Mouse (Mus musculus): Measurements from ENCODE around the gene Htr1f. TPM values are rescaled to one million over a fixed set of nuclear protein-coding genes. Genes with fewer than 3 reads are reported as not detected.
"Not testable (repeated sequence)": the region's sequence is repeated elsewhere in the genome, so short reads cannot be mapped to it uniquely, and the experiment has no call there.

Htr1f gene
- polyA plus RNA-seq, 1 experiment from 2014 or later = not detected

GRCm38 (mm10) chr16:65069867-65070266 is 35.8 kb downstream of the Htr1f start:
- DNase-seq = no peak
- WGBS = 69% methylated on average over 1 of the region's 1 CpGs

GRCm38 (mm10) chr16:65066264-65066663 is 39.4 kb downstream of the Htr1f start:
- H3K9me3 ChIP-seq (ENCODE audit: low read depth, low read length) = no peaks in the 10 kb centered on the region

More at GRCm38 (mm10) chr16:65069867-65070266, 35.8 kb downstream of the Htr1f start:
- Histone ChIP-seq H3K9ac (no peak overlapping the region), H3K4me3 (ENCODE audit: low read depth, low read length) (no peak overlapping the region), H3K4me1 (ENCODE audit: insufficient read depth) (no peaks in the 10 kb centered on the region), H3K9me3 (ENCODE audit: low read depth, low read length) (no peaks in the 10 kb centered on the region), H3K4me2 (no peak overlapping the region), H3K27ac (ENCODE audit: low read depth) (no peak overlapping the region), H3K36me3 (ENCODE audit: insufficient read depth) (no peaks in the 10 kb centered on the region), H3K27me3 (ENCODE audit: insufficient read depth, low read length) (no peaks in the 10 kb centered on the region)
- no peak for ATAC-seq (ENCODE audit: insufficient read depth)
- TF ChIP-seq CTCF (IDR thresholded peaks at IDR 0.05; ENCODE audit: low read depth) = no peak

GRCm38 (mm10) chr16:65037660-65038425 is 67.8 kb downstream of the Htr1f start:
- not testable (repeated sequence) for H3K4me2 ChIP-seq; H3K27ac ChIP-seq (ENCODE audit: low read depth); H3K4me3 ChIP-seq (ENCODE audit: low read depth, low read length); H3K36me3 ChIP-seq (ENCODE audit: insufficient read depth); H3K4me1 ChIP-seq (ENCODE audit: insufficient read depth); H3K27me3 ChIP-seq (ENCODE audit: insufficient read depth, low read length); DNase-seq; H3K9ac ChIP-seq; ATAC-seq (ENCODE audit: insufficient read depth); H3K9me3 ChIP-seq (ENCODE audit: low read depth, low read length)
- 88% methylated on average over 5 of the region's 5 CpGs for WGBS

More at GRCm38 (mm10) chr16:65066264-65066663, 39.4 kb downstream of the Htr1f start:
- Histone ChIP-seq H3K9ac (no peak overlapping the region), H3K4me2 (no peak overlapping the region), H3K27me3 (ENCODE audit: insufficient read depth, low read length) (no peaks in the 10 kb centered on the region), H3K4me1 (ENCODE audit: insufficient read depth) (no peaks in the 10 kb centered on the region), H3K36me3 (ENCODE audit: insufficient read depth) (no peaks in the 10 kb centered on the region), H3K27ac (ENCODE audit: low read depth) (no peak overlapping the region), H3K4me3 (ENCODE audit: low read depth, low read length) (no peak overlapping the region)
- no peak for DNase-seq
- no peak for TF ChIP-seq CTCF (IDR thresholded peaks at IDR 0.05; ENCODE audit: low read depth)
- ATAC-seq (ENCODE audit: insufficient read depth) = no peak

- WGBS = 48% methylated on average over 1 of the region's 1 CpGs
- no peaks in the 10 kb centered on the region for H3K36me3 ChIP-seq (ENCODE audit: insufficient read depth)
- no peak overlapping the region for H3K4me2 ChIP-seq
- no peak overlapping the region for H3K9ac ChIP-seq
- H3K4me1 ChIP-seq (ENCODE audit: insufficient read depth) = no peaks in the 10 kb centered on the region
- DNase-seq (peak; percentile 76), ATAC-seq (ENCODE audit: insufficient read depth) (peak; percentile 82)
- no peaks in the 10 kb centered on the region for H3K27me3 ChIP-seq (ENCODE audit: insufficient read depth, low read length)
- H3K27ac ChIP-seq (ENCODE audit: low read depth) = no peak overlapping the region
- no peak for TF ChIP-seq CTCF (IDR thresholded peaks at IDR 0.05; ENCODE audit: low read depth)
- H3K4me3 ChIP-seq (ENCODE audit: low read depth, low read length) = no peak overlapping the region
- no peaks in the 10 kb centered on the region for H3K9me3 ChIP-seq (ENCODE audit: low read depth, low read length)
These were observed 76.0 kb downstream of the Htr1f start for GRCm38 (mm10) chr16:65029675-65030074.

GRCm38 (mm10) chr16:65022364-65022763 is 83.3 kb downstream of the Htr1f start:
- no peaks in the 10 kb centered on the region for H3K27me3 ChIP-seq (ENCODE audit: insufficient read depth, low read length)
- no peak for DNase-seq
- no peaks in the 10 kb centered on the region for H3K9me3 ChIP-seq (ENCODE audit: low read depth, low read length)
- H3K27ac ChIP-seq (ENCODE audit: low read depth) = no peak overlapping the region
- no peak for TF ChIP-seq CTCF (IDR thresholded peaks at IDR 0.05; ENCODE audit: low read depth)
- H3K36me3 ChIP-seq (ENCODE audit: insufficient read depth) = no peaks in the 10 kb centered on the region
- H3K4me2 ChIP-seq = no peak overlapping the region
- H3K4me3 ChIP-seq (ENCODE audit: low read depth, low read length) = no peak overlapping the region
- no peaks in the 10 kb centered on the region for H3K4me1 ChIP-seq (ENCODE audit: insufficient read depth)
- no peak for ATAC-seq (ENCODE audit: insufficient read depth)
- 76% methylated on average over 3 of the region's 3 CpGs for WGBS
- H3K9ac ChIP-seq = no peak overlapping the region

GRCm38 (mm10) chr16:65018710-65019109 is 86.9 kb downstream of the Htr1f start:
- no peak overlapping the region for H3K9ac ChIP-seq
- no peak for DNase-seq
- no peak for ATAC-seq (ENCODE audit: insufficient read depth)
- no peak overlapping the region for H3K4me2 ChIP-seq
- 84% methylated on average over 1 of the region's 1 CpGs for WGBS
- H3K9me3 ChIP-seq (ENCODE audit: low read depth, low read length) = no peaks in the 10 kb centered on the region
- no peak overlapping the region for H3K27ac ChIP-seq (ENCODE audit: low read depth)
- no peaks in the 10 kb centered on the region for H3K4me1 ChIP-seq (ENCODE audit: insufficient read depth)
- no peaks in the 10 kb centered on the region for H3K36me3 ChIP-seq (ENCODE audit: insufficient read depth)
- H3K27me3 ChIP-seq (ENCODE audit: insufficient read depth, low read length) = no peaks in the 10 kb centered on the region
- TF ChIP-seq CTCF (IDR thresholded peaks at IDR 0.05; ENCODE audit: low read depth) = no peak
- no peak overlapping the region for H3K4me3 ChIP-seq (ENCODE audit: low read depth, low read length)

GRCm38 (mm10) chr16:65018134-65018533 is 87.5 kb downstream of the Htr1f start:
- H3K4me3 ChIP-seq (ENCODE audit: low read depth, low read length) = no peak overlapping the region
- H3K9me3 ChIP-seq (ENCODE audit: low read depth, low read length) = no peaks in the 10 kb centered on the region
- TF ChIP-seq CTCF (IDR thresholded peaks at IDR 0.05; ENCODE audit: low read depth) = no peak
- no peak overlapping the region for H3K27ac ChIP-seq (ENCODE audit: low read depth)
- DNase-seq (no peak), ATAC-seq (ENCODE audit: insufficient read depth) (no peak)
- H3K9ac ChIP-seq = no peak overlapping the region
- H3K27me3 ChIP-seq (ENCODE audit: insufficient read depth, low read length) = no peaks in the 10 kb centered on the region
- no peaks in the 10 kb centered on the region for H3K36me3 ChIP-seq (ENCODE audit: insufficient read depth)
- no peak overlapping the region for H3K4me2 ChIP-seq
- H3K4me1 ChIP-seq (ENCODE audit: insufficient read depth) = no peaks in the 10 kb centered on the region
- WGBS = 56% methylated on average over 7 of the region's 7 CpGs
